Mouse (Mus musculus) gastrocnemius, adult 2 months (tissue): ENCODE results near the gene Camsap2. TPM values are rescaled to one million over a fixed set of nuclear protein-coding genes. Genes with fewer than 3 reads are reported as not detected.

Experiments used
- DNase-seq: peaks from one replicate; pipeline ENCODE4 v3.0.0; 2022
- H3K27ac ChIP-seq: fragments of 200-600 bp; 2 replicates; pipeline ENCODE4 v1.8.1; 2022; ENCODE audit warnings: mild to moderate bottlenecking
- H3K4me3 ChIP-seq: fragments of 200-600 bp; 2 replicates; pipeline ENCODE4 v1.8.1; 2022; ENCODE audit warnings: mild to moderate bottlenecking, moderate library complexity
- CTCF ChIP-seq: fragments of 200-600 bp; IDR thresholded peaks from 2 replicates; pipeline ENCODE4 v1.8.1; 2022; ENCODE audit warnings: antibody characterized with exemption, mild to moderate bottlenecking, moderate library complexity
- intact Hi-C: fragments of 180-260 bp; cut with DNase I; formaldehyde crosslinking; loops from one replicate; pipeline ENCODE4 v1.15.1; 2025
- total RNA-seq, 2 experiments: library from RNA; stranded (reverse); gene quantifications; 2 replicates each; pipeline ENCODE4 v1.2.3; 2021

Gene Camsap2
- total RNA-seq, 2 experiments from 2014 or later, result 8.3 to 12.4 TPM

GRCm38 (mm10) chr1:136226626-136227025, 119.3 kb downstream of the Camsap2 start:
- no peak for DNase-seq
- intact Hi-C loops, result no loop called here
- Histone ChIP-seq H3K4me3 (no peak overlapping the region), H3K27ac (no peak overlapping the region)
- no peak for TF ChIP-seq CTCF

- Histone ChIP-seq H3K27ac (no peak overlapping the region), H3K4me3 (no peak overlapping the region)
- TF ChIP-seq CTCF, result no peak
- intact Hi-C loops, result no loop called here
- DNase-seq, result no peak
Measured at GRCm38 (mm10) chr1:136225846-136226245, 120.1 kb downstream of the Camsap2 start.

- Histone ChIP-seq H3K4me3 (no peak overlapping the region), H3K27ac (no peak overlapping the region)
- no peak for TF ChIP-seq CTCF
- DNase-seq, result no peak
- intact Hi-C loops, result no loop called here
Measured at GRCm38 (mm10) chr1:136223758-136224342, 122.1 kb downstream of the Camsap2 start.

GRCm38 (mm10) chr1:136222386-136222785, 123.5 kb downstream of the Camsap2 start:
- Histone ChIP-seq H3K4me3 (no peak overlapping the region), H3K27ac (no peak overlapping the region)
- intact Hi-C loops, result no loop called here
- DNase-seq, result no peak
- no peak for TF ChIP-seq CTCF

GRCm38 (mm10) chr1:136220037-136220871, 125.7 kb downstream of the Camsap2 start:
- TF ChIP-seq CTCF, result no peak
- intact Hi-C loops, result no loop called here
- no peak overlapping the region for H3K4me3 ChIP-seq
- DNase-seq, result no peak
- no peak overlapping the region for H3K27ac ChIP-seq

Other genes with a start within 250 kb of the Camsap2 start
- gene Kif21b, start 214.7 kb downstream of the Camsap2 start, total RNA-seq, result under 1 TPM; 0.46 to 0.47 TPM
- gene Mroh3, start 133.3 kb downstream of the Camsap2 start, total RNA-seq, result not detected
- gene Inava, start 111.8 kb downstream of the Camsap2 start, total RNA-seq, result not detected
- gene Gpr25, start 85.2 kb downstream of the Camsap2 start, total RNA-seq, result not detected
- 10 to 100 TPM; 19.3 to 19.6 TPM for gene Ddx59, start 69.2 kb upstream of the Camsap2 start, total RNA-seq
- under 1 TPM in 1 of 2 experiments, not detected in 1; 0.08 TPM for gene Kif14, start 120.2 kb upstream of the Camsap2 start, total RNA-seq